Mouse (Mus musculus) embryonic facial prominence, embryonic 13.5 days (tissue): ENCODE results near the gene Arap1. TPM values are rescaled to one million over a fixed set of nuclear protein-coding genes. Genes with fewer than 3 reads are reported as not detected.

Source experiments
- ATAC-seq: fragments of 200-750 bp; cut with Nextera tagmentation; 2 replicates; pipeline ENCODE4 v1.8.0; 2017; ENCODE audit warnings: low read depth; ENCODE audit not compliant: insufficient number of reproducible peaks, insufficient read depth, low FRiP score, low TSS enrichment
- H3K27ac ChIP-seq: fragments of 300-500 bp; sonication (generic); 2 replicates; pipeline ENCODE4 v1.5.1; 2015; ENCODE audit warnings: moderate library complexity, mild to moderate bottlenecking, inconsistent platforms
- H3K27me3 ChIP-seq: fragments of 300-500 bp; sonication (generic); 2 replicates; pipeline ENCODE4 v1.6.1; 2015; ENCODE audit warnings: mild to moderate bottlenecking, inconsistent platforms
- H3K36me3 ChIP-seq: fragments of 300-500 bp; sonication (generic); 2 replicates; pipeline ENCODE4 v1.6.1; 2015; ENCODE audit warnings: mild to moderate bottlenecking, inconsistent platforms
- H3K4me1 ChIP-seq: fragments of 300-500 bp; sonication (generic); 2 replicates; pipeline ENCODE4 v1.6.1; 2015; ENCODE audit warnings: inconsistent platforms
- H3K4me2 ChIP-seq: fragments of 300-500 bp; sonication (generic); 2 replicates; pipeline ENCODE4 v1.6.1; 2015; ENCODE audit warnings: moderate library complexity, mild to moderate bottlenecking, inconsistent platforms
- H3K4me3 ChIP-seq: fragments of 300-500 bp; sonication (generic); 2 replicates; pipeline ENCODE4 v1.5.1; 2015; ENCODE audit warnings: mild to moderate bottlenecking, inconsistent platforms
- H3K9ac ChIP-seq: fragments of 300-500 bp; sonication (generic); 2 replicates; pipeline ENCODE4 v1.6.1; 2015; ENCODE audit warnings: mild to moderate bottlenecking, inconsistent platforms
- H3K9me3 ChIP-seq: fragments of 300-500 bp; sonication (generic); 2 replicates; pipeline ENCODE4 v1.6.1; 2016; ENCODE audit warnings: inconsistent platforms
- WGBS: fragments of 180-500 bp; shearing (Covaris S2); methylation state at CpG from one replicate; pipeline ENCODE4 v1.1.7; 2015; ENCODE audit warnings: mixed read lengths; 5-methylcytosine and 5-hydroxymethylcytosine counted together
- polyA plus RNA-seq: library from polyadenylated mRNA; unstranded; fragments of >200 nt; fragmentation: Nextera tagmentation; extraction: Ambion mirVana; gene quantifications from 2 replicates; pipeline ENCODE4 v1.2.1, GENCODE M21; 2015

Arap1 gene
- polyA plus RNA-seq, 1 experiment from 2014 or later, result 41.4 TPM

DNA sequence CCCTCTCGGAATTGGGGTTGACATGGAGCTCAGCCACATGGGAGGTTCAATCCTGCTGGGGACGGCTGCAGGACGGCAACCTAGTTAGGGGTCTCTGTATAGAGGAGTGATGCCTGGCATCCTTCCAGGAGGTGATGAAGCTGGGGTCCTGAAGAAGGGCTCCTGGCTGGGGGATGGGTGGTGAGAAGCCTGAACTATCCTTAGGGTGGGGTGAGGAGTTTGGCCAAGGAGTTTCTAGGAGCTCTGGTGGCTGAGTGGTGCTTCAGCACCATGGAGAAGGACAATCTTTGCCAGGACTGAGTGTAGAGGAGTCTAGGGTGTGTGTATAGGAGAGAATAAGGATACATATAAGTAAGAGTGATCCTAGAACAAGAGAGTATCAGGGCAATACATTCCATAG, 74.2 kb downstream of the Arap1 start:
- Histone ChIP-seq H3K4me1 (no peaks in the 10 kb centered on the region), H3K27ac (no peak overlapping the region), H3K4me3 (no peak overlapping the region), H3K9me3 (no peaks in the 10 kb centered on the region), H3K9ac (no peak overlapping the region), H3K4me2 (no peak overlapping the region), H3K27me3 (peaks cover 31% of the 10 kb centered on the region), H3K36me3 (no peaks in the 10 kb centered on the region)
- 24% methylated on average over 3 of the region's 3 CpGs for WGBS
- no peak for ATAC-seq

DNA sequence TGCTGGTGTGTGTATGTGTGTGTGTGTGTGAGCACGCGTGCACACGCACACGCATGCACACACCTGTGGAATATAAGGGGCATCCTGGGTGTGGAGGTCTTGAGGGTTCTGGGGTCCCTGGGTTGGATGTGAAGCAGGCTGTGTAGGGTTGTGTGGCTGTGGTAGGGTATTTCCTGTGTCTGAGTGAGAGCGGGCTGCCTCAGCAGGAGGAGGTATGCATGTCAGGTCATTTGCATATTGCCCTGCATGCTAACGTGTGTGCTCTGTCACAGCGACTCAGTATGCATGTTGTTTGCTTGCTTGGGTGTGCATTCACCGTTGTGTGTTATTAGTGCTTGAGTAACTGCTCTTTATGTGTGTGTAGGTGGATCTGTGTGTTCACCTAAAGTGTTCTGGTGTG, 74.8 kb downstream of the Arap1 start:
- H3K4me2 ChIP-seq, result no peak overlapping the region
- no peak overlapping the region for H3K4me3 ChIP-seq
- no peaks in the 10 kb centered on the region for H3K36me3 ChIP-seq
- no peak for ATAC-seq
- WGBS, result 82% methylated on average over 8 of the region's 8 CpGs
- H3K9ac ChIP-seq, result no peak overlapping the region
- no peaks in the 10 kb centered on the region for H3K9me3 ChIP-seq
- H3K27ac ChIP-seq, result no peak overlapping the region
- no peaks in the 10 kb centered on the region for H3K4me1 ChIP-seq
- peaks cover 29% of the 10 kb centered on the region for H3K27me3 ChIP-seq

DNA sequence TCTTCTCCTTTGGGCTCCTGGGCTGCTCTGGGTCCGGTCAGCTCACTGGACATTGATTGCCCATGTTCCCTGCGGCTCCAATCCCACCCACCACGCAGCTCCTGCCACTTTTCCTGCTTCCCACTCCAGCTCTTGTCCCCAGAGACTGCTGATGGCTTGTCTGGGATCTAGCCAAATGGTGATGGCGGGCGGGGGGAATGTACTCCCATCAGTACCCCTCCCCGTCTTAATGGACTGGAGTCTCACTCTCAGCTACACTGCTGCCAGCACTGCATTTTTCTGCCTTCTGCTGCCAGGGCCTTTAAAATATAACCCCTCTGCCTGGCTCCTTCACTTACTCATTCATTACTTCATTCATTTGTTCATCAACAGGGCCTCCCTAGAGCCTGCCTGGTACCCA, 76.1 kb downstream of the Arap1 start:
- H3K27me3 ChIP-seq, result peaks cover 22% of the 10 kb centered on the region
- H3K36me3 ChIP-seq, result no peaks in the 10 kb centered on the region
- no peak overlapping the region for H3K4me2 ChIP-seq
- no peaks in the 10 kb centered on the region for H3K4me1 ChIP-seq
- H3K4me3 ChIP-seq, result no peak overlapping the region
- no peak overlapping the region for H3K9ac ChIP-seq
- no peak overlapping the region for H3K27ac ChIP-seq
- WGBS, result 69% methylated on average over 6 of the region's 6 CpGs
- H3K9me3 ChIP-seq, result no peaks in the 10 kb centered on the region
- no peak for ATAC-seq

DNA sequence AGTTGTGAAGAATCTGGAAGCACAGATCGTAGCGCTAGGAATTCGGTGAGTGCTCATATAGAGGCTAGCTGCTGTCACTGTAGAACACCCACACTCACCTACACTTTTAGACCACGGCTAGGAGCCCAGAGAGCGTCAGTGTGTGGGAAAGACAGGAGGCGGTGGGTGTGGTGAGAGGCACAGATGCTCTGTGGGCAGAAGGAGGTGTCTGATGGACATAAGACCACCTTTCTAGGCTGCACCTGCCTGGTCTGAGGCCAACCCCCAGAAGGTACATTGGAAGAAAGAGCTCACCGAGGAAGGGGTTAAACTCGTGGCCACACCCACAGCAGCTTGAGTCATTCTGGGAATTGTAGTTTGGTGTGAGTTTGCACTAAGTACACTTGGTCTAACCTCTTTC, 78.8 kb downstream of the Arap1 start:
- H3K4me1 ChIP-seq, result no peaks in the 10 kb centered on the region
- H3K27ac ChIP-seq, result no peak overlapping the region
- H3K4me3 ChIP-seq, result no peak overlapping the region
- H3K9me3 ChIP-seq, result no peaks in the 10 kb centered on the region
- ATAC-seq, result no peak
- peaks cover 2% of the 10 kb centered on the region for H3K27me3 ChIP-seq
- no peak overlapping the region for H3K4me2 ChIP-seq
- WGBS, result 70% methylated on average over 8 of the region's 8 CpGs
- no peaks in the 10 kb centered on the region for H3K36me3 ChIP-seq
- no peak overlapping the region for H3K9ac ChIP-seq

DNA sequence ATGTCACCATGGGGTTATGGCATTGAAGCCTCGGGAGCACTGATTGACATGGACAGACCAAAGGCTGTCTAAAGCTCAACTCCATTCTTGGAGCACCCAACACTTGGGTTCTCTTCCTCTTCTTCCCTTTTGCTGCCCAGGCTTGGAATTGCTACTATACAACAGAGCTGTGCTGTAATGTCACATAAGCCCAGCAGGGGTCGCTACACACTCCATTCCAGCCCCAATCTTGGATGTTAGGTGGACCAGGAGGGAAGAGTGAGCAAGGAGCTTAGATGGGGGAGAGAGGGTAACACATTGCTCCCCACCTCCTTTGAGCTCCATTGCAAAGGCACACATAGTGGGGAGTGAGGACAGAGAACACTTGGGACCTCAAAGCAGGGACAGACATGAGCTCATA, 79.9 kb downstream of the Arap1 start:
- H3K9me3 ChIP-seq, result no peaks in the 10 kb centered on the region
- H3K4me3 ChIP-seq, result no peak overlapping the region
- ATAC-seq, result no peak
- no peak overlapping the region for H3K27ac ChIP-seq
- H3K9ac ChIP-seq, result no peak overlapping the region
- WGBS, result 17% methylated on average over 2 of the region's 2 CpGs
- no peaks in the 10 kb centered on the region for H3K36me3 ChIP-seq
- H3K4me1 ChIP-seq, result no peaks in the 10 kb centered on the region
- no peaks in the 10 kb centered on the region for H3K27me3 ChIP-seq
- H3K4me2 ChIP-seq, result no peak overlapping the region

DNA sequence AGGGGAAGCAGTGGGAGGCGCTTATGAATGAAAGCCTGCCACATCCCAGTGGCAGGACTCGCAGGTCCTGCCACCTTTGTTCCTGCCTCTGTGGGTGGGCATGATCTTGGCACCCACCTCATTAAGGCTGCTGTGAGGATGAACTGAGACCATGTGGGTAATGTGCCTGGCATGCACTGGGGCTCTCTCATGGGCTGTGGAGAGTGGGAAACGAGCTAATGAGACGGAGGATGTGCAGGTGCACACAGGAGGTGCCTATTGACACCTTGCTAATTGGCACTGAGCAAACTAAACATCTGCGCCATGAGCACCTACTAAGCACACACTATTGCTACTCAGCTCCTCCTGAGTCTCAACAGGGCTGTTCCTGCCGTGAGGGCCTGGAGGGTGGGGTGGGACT, 87.2 kb downstream of the Arap1 start:
- no peaks in the 10 kb centered on the region for H3K4me1 ChIP-seq
- 66% methylated on average over 6 of the region's 6 CpGs for WGBS
- no peak overlapping the region for H3K4me3 ChIP-seq
- no peaks in the 10 kb centered on the region for H3K27me3 ChIP-seq
- no peaks in the 10 kb centered on the region for H3K9me3 ChIP-seq
- H3K27ac ChIP-seq, result no peak overlapping the region
- no peaks in the 10 kb centered on the region for H3K36me3 ChIP-seq
- no peak overlapping the region for H3K4me2 ChIP-seq
- no peak overlapping the region for H3K9ac ChIP-seq
- ATAC-seq, result no peak

DNA sequence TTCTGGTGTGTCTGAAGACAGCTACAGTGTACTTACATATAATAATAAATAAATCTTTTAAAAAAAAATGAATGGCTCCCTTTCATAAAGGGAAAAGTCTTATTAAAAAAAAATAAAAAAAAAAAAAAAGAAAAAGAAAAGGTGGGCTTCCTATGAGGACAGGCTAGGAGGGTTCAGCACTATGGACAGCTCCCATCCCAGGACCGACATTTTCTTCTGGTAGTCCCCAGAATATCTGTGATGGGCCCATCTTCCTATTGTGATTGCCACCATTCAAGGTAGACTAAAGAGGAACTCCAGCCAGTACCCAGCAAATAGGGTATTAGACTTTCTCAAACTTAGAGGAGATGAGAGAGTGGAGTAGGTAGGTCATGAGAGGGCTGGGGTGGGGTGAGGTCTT, 90.0 kb downstream of the Arap1 start:
- no peak overlapping the region for H3K4me2 ChIP-seq
- H3K27me3 ChIP-seq, result no peaks in the 10 kb centered on the region
- WGBS, result 5% methylated on average over 1 of the region's 1 CpGs

DNA sequence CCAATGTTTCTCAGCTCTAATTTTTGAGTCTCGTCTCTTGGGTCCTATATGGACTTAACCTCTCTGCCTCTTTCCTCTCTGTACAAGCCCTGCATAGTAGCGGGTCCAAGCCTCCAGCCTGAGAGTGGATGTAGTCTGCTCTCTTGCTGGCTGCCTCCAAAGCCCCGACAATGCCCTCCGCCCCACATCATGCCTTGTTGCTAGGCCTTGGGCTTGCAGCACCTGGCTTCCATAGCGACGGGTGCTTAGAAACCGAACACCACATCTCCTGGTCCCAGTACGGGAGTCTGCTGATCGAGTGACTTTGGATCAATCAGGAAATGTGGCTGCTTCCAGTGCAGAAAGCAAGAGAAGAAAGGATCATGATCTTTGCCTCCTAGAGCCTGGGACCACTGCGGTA, 95.2 kb downstream of the Arap1 start:
- H3K27me3 ChIP-seq, result peaks cover under 1% of the 10 kb centered on the region; the same call in 1 of the 2 replicates
- no peaks in the 10 kb centered on the region for H3K4me1 ChIP-seq
- no peak overlapping the region for H3K9ac ChIP-seq
- no peak for ATAC-seq
- no peaks in the 10 kb centered on the region for H3K9me3 ChIP-seq
- H3K4me3 ChIP-seq, result no peak overlapping the region
- WGBS, result 60% methylated on average over 10 of the region's 10 CpGs
- no peaks in the 10 kb centered on the region for H3K36me3 ChIP-seq
- no peak overlapping the region for H3K4me2 ChIP-seq
- no peak overlapping the region for H3K27ac ChIP-seq

More for the DNA sequence above, 90.0 kb downstream of the Arap1 start:
- Histone ChIP-seq H3K9ac (no peak overlapping the region), H3K27ac (no peak overlapping the region), H3K4me1 (no peaks in the 10 kb centered on the region), H3K4me3 (no peak overlapping the region), H3K9me3 (no peaks in the 10 kb centered on the region), H3K36me3 (no peaks in the 10 kb centered on the region)
- ATAC-seq, result no peak

DNA sequence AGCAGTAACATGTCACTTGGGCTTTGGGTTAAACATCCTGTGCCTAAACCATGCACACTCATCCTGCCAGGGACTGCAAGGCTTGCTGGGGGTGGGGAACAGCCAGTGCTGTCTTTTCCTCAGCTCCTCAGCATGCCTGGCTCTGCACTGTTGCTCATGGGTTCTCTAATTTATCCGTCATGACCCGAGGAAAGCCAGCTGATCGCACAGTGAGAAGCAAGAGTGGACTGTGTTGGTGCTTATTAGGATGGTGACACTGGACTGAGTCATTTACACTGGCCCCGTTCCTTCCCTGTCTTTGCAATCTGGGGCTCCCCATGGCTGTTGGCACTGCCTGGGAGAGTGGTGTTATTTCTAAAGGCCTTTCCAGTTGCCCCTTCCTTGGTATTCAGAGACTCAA, 96.3 kb downstream of the Arap1 start:
- Histone ChIP-seq H3K4me1 (no peaks in the 10 kb centered on the region), H3K36me3 (no peaks in the 10 kb centered on the region), H3K4me3 (no peak overlapping the region), H3K9me3 (no peaks in the 10 kb centered on the region), H3K27me3 (peaks cover 7% of the 10 kb centered on the region; the same call in 1 of the 2 replicates), H3K27ac (no peak overlapping the region), H3K9ac (no peak overlapping the region), H3K4me2 (no peak overlapping the region)
- ATAC-seq, result no peak
- WGBS, result 77% methylated on average over 4 of the region's 4 CpGs

DNA sequence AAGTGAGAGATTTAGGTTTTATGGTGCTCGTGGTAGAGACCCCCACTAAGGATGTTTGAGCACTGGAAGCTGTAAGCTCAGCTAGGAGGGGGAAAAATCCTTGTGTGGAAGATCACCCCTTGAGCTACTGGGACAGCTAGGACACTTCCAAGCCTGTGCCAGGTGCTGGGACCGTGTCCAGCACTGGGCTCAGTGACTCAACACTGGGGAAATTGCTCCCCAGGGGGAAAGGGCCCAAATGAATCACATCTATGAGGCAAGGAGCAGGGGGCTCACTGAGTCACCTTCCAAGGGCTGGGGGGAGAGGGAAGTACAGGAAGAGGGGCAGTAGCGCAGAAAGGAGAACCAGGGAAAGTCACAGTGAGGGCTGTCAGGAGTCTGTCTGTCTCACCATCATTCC, 102.0 kb downstream of the Arap1 start:
- ATAC-seq, result no peak
- Histone ChIP-seq H3K36me3 (no peaks in the 10 kb centered on the region), H3K4me1 (peaks cover 12% of the 10 kb centered on the region), H3K9ac (no peak overlapping the region), H3K27ac (no peak overlapping the region), H3K4me3 (no peak overlapping the region), H3K4me2 (no peak overlapping the region), H3K27me3 (peaks cover 52% of the 10 kb centered on the region), H3K9me3 (no peaks in the 10 kb centered on the region)
- WGBS, result 39% methylated on average over 3 of the region's 3 CpGs

DNA sequence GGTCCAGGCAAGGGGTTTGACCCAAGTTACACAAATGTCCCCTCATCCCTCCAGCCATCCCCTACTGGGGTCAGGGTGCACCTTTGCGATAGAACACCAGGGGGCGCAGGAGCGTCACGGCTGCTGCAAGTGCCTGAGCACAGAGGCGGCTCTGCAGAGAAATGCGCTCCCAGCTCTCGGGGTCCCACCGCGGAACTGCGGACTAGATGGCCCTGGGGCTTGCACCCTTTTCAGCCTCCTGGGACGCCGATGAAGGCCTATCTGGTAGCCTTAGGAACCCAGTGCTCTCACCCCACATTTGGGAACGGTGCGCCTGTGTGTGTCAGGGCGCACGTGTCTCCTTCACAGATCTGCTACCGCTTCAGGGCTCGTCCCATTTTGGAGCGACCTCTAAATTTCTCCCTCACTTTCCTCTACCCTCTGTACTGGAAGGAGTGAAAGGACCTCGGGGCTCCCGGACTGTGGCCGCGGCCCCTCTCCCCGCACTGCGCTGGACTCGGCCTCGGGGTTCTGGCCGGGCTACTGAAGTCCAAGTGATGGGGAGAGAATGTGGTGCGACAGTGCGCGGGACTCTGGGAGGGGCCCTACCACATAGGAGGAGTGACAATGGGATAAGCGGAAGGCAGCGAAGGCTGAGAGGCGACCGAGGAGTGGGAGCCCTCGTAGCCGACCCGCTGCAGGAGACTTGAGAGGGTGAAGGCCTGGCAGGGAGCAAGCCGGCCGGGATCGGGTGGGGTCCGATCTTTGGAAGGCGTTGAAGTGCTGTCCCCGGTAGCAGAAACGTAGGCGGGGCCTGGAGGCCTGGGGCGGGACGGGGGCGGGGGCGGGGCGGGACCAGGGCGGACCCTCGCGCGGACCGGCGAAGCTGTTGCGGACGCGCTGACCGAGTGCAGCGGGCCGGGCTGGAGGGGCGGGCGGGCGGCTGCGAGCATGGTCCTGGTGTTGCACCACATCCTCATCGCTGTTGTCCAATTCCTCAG, 102.8 kb downstream of the Arap1 start:
- Histone ChIP-seq H3K9me3 (no peaks in the 10 kb centered on the region), H3K4me3 (peak overlapping the region; percentile 57), H3K27me3 (peaks cover 55% of the 10 kb centered on the region), H3K9ac (peak overlapping the region; percentile 61), H3K4me1 (peaks cover 12% of the 10 kb centered on the region), H3K27ac (no peak overlapping the region), H3K4me2 (peak overlapping the region; percentile 99), H3K36me3 (no peaks in the 10 kb centered on the region)
- peak; percentile 54 for ATAC-seq
- under 1% methylated on average over 66 of the region's 68 CpGs for WGBS

DNA sequence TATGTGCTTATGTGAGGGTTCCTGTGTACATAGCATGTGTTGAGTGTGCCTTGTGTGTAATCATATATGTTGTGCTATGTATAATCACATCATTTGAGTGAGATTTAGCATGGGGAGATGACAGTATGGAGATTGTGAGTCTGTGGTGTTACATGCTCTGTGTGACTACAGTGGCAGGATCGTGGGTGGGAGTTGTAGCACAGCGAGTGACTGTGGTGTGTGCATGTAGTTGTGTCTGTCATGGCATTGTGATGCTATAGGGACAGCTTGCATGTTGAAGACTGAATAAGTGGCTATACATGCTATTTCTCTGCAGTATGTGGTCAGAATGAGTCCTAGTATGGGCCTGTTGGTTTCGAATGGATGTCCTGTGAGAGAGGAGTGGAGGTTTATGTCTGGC, 104.8 kb downstream of the Arap1 start:
- WGBS, result 79% methylated on average over 3 of the region's 3 CpGs
- H3K4me3 ChIP-seq, result peak overlapping the region; percentile 4; the same call in 1 of the 2 replicates
- no peak for ATAC-seq
- H3K36me3 ChIP-seq, result no peaks in the 10 kb centered on the region
- no peak overlapping the region for H3K27ac ChIP-seq
- no peak overlapping the region for H3K9ac ChIP-seq
- 0 out of 2 replicates have a peak overlapping the region, but pooled peaks have one; percentile 99 for H3K4me2 ChIP-seq
- H3K4me1 ChIP-seq, result peaks cover 14% of the 10 kb centered on the region
- peaks cover 62% of the 10 kb centered on the region for H3K27me3 ChIP-seq
- no peaks in the 10 kb centered on the region for H3K9me3 ChIP-seq
